Comparison of ENCODE assay signal across 7 mouse cellular contexts in the genomic region with DNA sequence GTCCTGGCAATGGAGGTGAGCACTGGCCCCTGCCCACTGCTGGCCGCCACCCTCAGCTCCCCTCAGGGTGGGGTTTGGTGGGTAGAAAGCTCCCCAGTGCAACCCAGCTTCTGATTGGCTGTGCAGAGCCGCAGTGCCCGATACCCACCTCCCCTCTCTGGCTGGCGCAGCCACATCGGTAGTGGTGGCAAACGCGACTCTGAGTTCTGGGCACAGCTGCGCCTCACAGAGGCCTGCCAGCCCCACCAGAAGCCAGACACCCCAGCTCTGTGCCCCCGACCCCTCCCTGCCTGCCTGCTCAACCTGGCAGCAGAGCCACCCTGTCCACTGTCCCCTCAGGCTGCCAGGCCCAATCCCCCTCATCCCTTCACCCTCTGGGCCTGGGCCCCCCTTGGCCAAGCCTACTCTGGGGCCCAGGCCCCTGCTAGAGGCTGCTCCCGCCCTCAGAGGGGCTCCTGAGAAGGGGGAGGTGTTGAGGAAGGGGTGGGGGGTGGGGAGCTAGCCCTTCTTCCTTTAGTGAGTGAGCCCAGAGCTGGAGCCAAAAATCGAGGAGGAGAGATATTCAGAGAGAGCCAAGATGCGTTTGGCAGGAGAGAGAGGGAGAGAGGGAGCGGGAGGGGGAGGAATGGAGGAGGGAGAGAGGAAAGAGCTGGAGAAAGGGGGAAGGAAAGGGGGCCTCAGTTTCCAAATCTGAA. TPM values are rescaled to one million over a fixed set of nuclear protein-coding genes. Genes with fewer than 3 reads are reported as not detected.
DNase-seq lines count a peak whose midpoint lies in the region; ATAC-seq lines count a peak whose summit lies in the region.

No protein-coding gene starts in this region.

- no peak overlapping the region for H3K4me3 ChIP-seq in neural tube, embryonic 12.5 days
- H3K4me3 ChIP-seq in embryonic facial prominence, embryonic 14.5 days (ENCODE audit: low read depth, low read length): peak overlapping the region; percentile 13
- H3K4me3 ChIP-seq in limb, embryonic 15.5 days: peak overlapping the region; percentile 29

- intact Hi-C loops in heart, postnatal 10 days (cut with DNase I): no loop called here

- H3K9ac ChIP-seq in neural tube, embryonic 12.5 days: no peak overlapping the region
- H3K9ac ChIP-seq in embryonic facial prominence, embryonic 14.5 days (ENCODE audit: low read depth, low read length): peak overlapping the region; percentile 44; the same call in 1 of the 2 replicates
- H3K9ac ChIP-seq in limb, embryonic 15.5 days: peak overlapping the region; percentile 20

- 54% methylated on average over 13 of the region's 13 CpGs for WGBS in neural tube, embryonic 12.5 days
- 47% methylated on average over 13 of the region's 13 CpGs for WGBS in embryonic facial prominence, embryonic 14.5 days
- WGBS in limb, embryonic 15.5 days: 54% methylated on average over 12 of the region's 13 CpGs

- H3K36me3 ChIP-seq in neural tube, embryonic 12.5 days: no peaks in the 10 kb centered on the region
- H3K36me3 ChIP-seq in embryonic facial prominence, embryonic 14.5 days (ENCODE audit: control insufficient read depth, insufficient read depth, low read length): peaks cover 26% of the 10 kb centered on the region
- H3K36me3 ChIP-seq in limb, embryonic 15.5 days: peaks cover 19% of the 10 kb centered on the region

- H3K27ac ChIP-seq in neural tube, embryonic 12.5 days: no peak overlapping the region
- peak overlapping the region; percentile 81 for H3K27ac ChIP-seq in embryonic facial prominence, embryonic 14.5 days (replicated peaks; ENCODE audit: low read depth, low read length)
- peak overlapping the region; percentile 92 for H3K27ac ChIP-seq in limb, embryonic 15.5 days

- no peak for ATAC-seq in neural tube, embryonic 12.5 days (ENCODE audit: low FRiP score, low read depth)
- peak; percentile 68 for ATAC-seq in embryonic facial prominence, embryonic 14.5 days (ENCODE audit: low read depth)
- peak; percentile 74 for ATAC-seq in limb, embryonic 15.5 days (ENCODE audit: insufficient number of reproducible peaks, low FRiP score, low TSS enrichment, low read depth)

- peaks cover 98% of the 10 kb centered on the region for H3K27me3 ChIP-seq in neural tube, embryonic 12.5 days (replicated peaks)
- H3K27me3 ChIP-seq in embryonic facial prominence, embryonic 14.5 days (replicated peaks; ENCODE audit: control insufficient read depth, insufficient read depth, low read length): peaks cover 13% of the 10 kb centered on the region; the same call in 1 of the 2 replicates
- peaks cover 4% of the 10 kb centered on the region; the same call in 1 of the 2 replicates for H3K27me3 ChIP-seq in limb, embryonic 15.5 days

- H3K4me1 ChIP-seq in neural tube, embryonic 12.5 days: peaks cover 18% of the 10 kb centered on the region
- peaks cover 65% of the 10 kb centered on the region for H3K4me1 ChIP-seq in embryonic facial prominence, embryonic 14.5 days (ENCODE audit: control insufficient read depth, insufficient read depth, low read length)
- H3K4me1 ChIP-seq in limb, embryonic 15.5 days: peaks cover 96% of the 10 kb centered on the region

- peak overlapping the region; percentile 22; the same call in 1 of the 2 replicates for H3K4me2 ChIP-seq in neural tube, embryonic 12.5 days (replicated peaks)
- peak overlapping the region; percentile 51 for H3K4me2 ChIP-seq in embryonic facial prominence, embryonic 14.5 days (ENCODE audit: low read depth, low read length)
- peak overlapping the region; percentile 50 for H3K4me2 ChIP-seq in limb, embryonic 15.5 days

- DNase-seq in neural tube, embryonic 10.5 days (ENCODE audit: extremely low spot score, low spot score): no peak
- peak; percentile 94 for DNase-seq in embryonic facial prominence, embryonic 14.5 days (ENCODE audit: low spot score)
- DNase-seq in heart, postnatal 10 days: peak; percentile 78 to 84
- DNase-seq in spleen, postnatal 10 days (ENCODE audit: low spot score in 2 of 2): no peak
- no peak for DNase-seq in MN1 (ENCODE audit: low spot score)

- H3K9me3 ChIP-seq in neural tube, embryonic 12.5 days: no peaks in the 10 kb centered on the region
- H3K9me3 ChIP-seq in embryonic facial prominence, embryonic 14.5 days (ENCODE audit: control insufficient read depth, low read length): no peaks in the 10 kb centered on the region
- no peaks in the 10 kb centered on the region for H3K9me3 ChIP-seq in limb, embryonic 15.5 days

RNA-seq across cellular contexts. Expression of a gene that starts 6.2 kb away (rescaled TPM):
- polyA plus RNA-seq in neural tube, embryonic 12.5 days (2016; fragmentation: Nextera tagmentation; extraction: Ambion mirVana): 8.4 and 11.2 TPM in 2 replicates
- 64.0 and 67.4 TPM in 2 replicates for polyA plus RNA-seq in embryonic facial prominence, embryonic 14.5 days (2014; fragmentation: Nextera tagmentation; extraction: Ambion mirVana)
- total RNA-seq in heart, postnatal 10 days (2021): 100 to 1,000 TPM; 256 to 266 TPM
- polyA plus RNA-seq in limb, embryonic 15.5 days (2015; fragmentation: Nextera tagmentation; extraction: Ambion mirVana): 87.0 and 100 TPM in 2 replicates

RNA-seq across cellular contexts. Expression of a gene that starts 28.7 kb away (rescaled TPM):
- 6.5 and 8.3 TPM in 2 replicates for polyA plus RNA-seq in neural tube, embryonic 12.5 days (2016; fragmentation: Nextera tagmentation; extraction: Ambion mirVana)
- 5.8 and 6.8 TPM in 2 replicates for polyA plus RNA-seq in embryonic facial prominence, embryonic 14.5 days (2014; fragmentation: Nextera tagmentation; extraction: Ambion mirVana)
- total RNA-seq in heart, postnatal 10 days (2021): 1 to 10 TPM; 3.1 to 3.8 TPM
- polyA plus RNA-seq in limb, embryonic 15.5 days (2015; fragmentation: Nextera tagmentation; extraction: Ambion mirVana): 7.5 and 8.0 TPM in 2 replicates

RNA-seq across cellular contexts. Expression of a gene that starts 37.4 kb away (rescaled TPM):
- polyA plus RNA-seq in neural tube, embryonic 12.5 days (2016; fragmentation: Nextera tagmentation; extraction: Ambion mirVana): 39.7 and 40.1 TPM in 2 replicates
- 41.3 and 41.5 TPM in 2 replicates for polyA plus RNA-seq in embryonic facial prominence, embryonic 14.5 days (2014; fragmentation: Nextera tagmentation; extraction: Ambion mirVana)
- total RNA-seq in heart, postnatal 10 days (2021): 10 to 100 TPM; 23.7 to 25.0 TPM
- 44.7 and 45.6 TPM in 2 replicates for polyA plus RNA-seq in limb, embryonic 15.5 days (2015; fragmentation: Nextera tagmentation; extraction: Ambion mirVana)

RNA-seq across cellular contexts. Expression of a gene that starts 46.5 kb away (rescaled TPM):
- 89.7 and 94.8 TPM in 2 replicates for polyA plus RNA-seq in neural tube, embryonic 12.5 days (2016; fragmentation: Nextera tagmentation; extraction: Ambion mirVana)
- polyA plus RNA-seq in embryonic facial prominence, embryonic 14.5 days (2014; fragmentation: Nextera tagmentation; extraction: Ambion mirVana): 109 and 111 TPM in 2 replicates
- total RNA-seq in heart, postnatal 10 days (2021): 10 to 100 TPM; 77.8 to 88.5 TPM
- 102 and 122 TPM in 2 replicates for polyA plus RNA-seq in limb, embryonic 15.5 days (2015; fragmentation: Nextera tagmentation; extraction: Ambion mirVana)

RNA-seq across cellular contexts. Expression of a gene that starts 52.8 kb away (rescaled TPM):
- polyA plus RNA-seq in neural tube, embryonic 12.5 days (2016; fragmentation: Nextera tagmentation; extraction: Ambion mirVana): 753 and 769 TPM in 2 replicates
- polyA plus RNA-seq in embryonic facial prominence, embryonic 14.5 days (2014; fragmentation: Nextera tagmentation; extraction: Ambion mirVana): 805 and 891 TPM in 2 replicates
- 100 to 1,000 TPM; 275 to 333 TPM for total RNA-seq in heart, postnatal 10 days (2021)
- 1,060 and 1,089 TPM in 2 replicates for polyA plus RNA-seq in limb, embryonic 15.5 days (2015; fragmentation: Nextera tagmentation; extraction: Ambion mirVana)

Comparison
In these comparisons a context has a peak if more than half of its experiments do, and no peak if none do; other contexts are left out.
1. DNase-seq: peak in embryonic facial prominence, embryonic 14.5 days (single experiment) and heart, postnatal 10 days (2 of 2); none in neural tube, embryonic 10.5 days (single experiment), spleen, postnatal 10 days (0 of 2) and MN1 (single experiment).
2. Peak in every context shown above with its lines, with median percentiles within 50 percentile points of each other: H3K4me2 ChIP-seq.